Mouse (Mus musculus) spleen, postnatal 14 days (tissue): ENCODE measurements around the gene Idnk.
A peak's percentile ranks its signal among the peaks of the same experiment; 100 is the strongest.

Source experiments
- DNase-seq, 2 experiments: peaks; one replicate each; pipeline ENCODE4 v3.0.0; 2021 to 2022; ENCODE audit warnings: low spot score in 2 of 2

The Idnk gene

DNA sequence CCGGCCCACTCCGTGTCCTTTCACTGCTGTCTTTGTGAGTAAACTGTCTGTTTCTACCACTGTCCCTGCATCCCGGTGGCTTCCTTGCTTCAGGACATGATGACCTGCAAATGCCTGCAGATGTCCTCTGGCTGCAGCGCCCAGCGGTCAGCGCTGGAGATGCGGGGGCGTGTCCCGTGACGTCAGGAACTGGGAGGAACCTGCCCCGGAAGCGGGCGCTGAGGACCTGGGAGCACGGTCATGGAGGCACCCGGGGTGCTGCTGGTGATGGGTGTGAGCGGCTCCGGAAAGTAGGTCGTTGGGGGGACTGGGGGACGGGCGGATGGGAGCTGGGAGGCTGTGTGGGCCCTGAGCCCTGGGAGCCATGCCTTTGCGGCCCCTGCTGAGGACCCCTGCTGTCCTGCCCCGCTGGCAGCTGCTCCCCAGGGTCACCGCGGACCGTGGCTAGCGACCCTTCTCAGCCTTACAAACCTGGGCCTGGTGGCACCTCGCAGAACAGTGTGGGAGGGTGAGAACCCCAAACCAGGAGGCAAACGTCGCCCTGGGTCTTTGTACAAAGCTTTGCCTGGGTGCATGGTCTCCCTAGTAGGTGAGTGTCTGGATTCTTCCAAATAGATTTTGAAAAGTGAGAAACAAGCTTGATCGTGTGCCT lies at the start of gene Idnk:
TSS of gene Idnk (plus strand) at position 203 of the 652 bp plus-strand sequence.
- DNase-seq = peak; percentile 72 to 83

DNA sequence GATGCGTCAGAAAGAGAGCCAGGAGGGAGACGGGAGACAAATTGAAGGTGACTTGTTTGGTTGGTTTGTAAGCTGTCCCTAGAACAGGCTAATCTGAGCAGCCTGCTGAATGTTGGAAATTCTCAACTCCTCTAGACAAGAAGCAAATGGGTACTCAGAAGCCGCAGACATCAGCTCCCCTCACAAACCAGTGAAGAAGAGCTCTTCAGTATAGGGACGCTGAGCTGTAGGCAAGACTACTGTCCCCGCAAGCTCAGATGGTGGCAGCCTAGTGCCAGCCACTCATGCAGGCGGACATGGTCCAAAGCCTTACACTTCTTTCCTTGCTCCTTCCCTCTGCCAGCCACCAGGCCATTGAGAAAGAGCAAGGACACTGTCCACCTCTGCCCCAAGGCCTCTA lies 46.1 kb upstream of the Idnk start:
- no peak for DNase-seq

DNA sequence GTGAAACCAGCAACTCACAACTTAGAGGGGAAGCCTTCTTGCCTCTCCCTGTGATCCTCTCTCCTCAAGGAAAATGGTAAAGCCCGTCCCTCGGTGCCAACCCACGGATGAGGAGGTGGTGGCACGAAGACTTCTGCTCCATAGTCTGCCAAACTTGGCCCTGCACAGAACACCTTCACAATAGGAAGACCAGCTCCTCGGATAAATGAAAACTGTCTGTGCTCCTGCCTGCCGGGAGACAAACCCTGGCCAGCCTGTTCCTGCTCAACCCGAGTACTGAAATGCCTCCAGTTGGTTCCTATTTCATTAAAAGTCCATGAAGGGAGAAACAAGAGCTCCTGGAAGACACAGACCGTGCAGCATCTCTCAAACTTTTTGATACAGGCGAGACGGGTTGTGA lies 45.3 kb upstream of the Idnk start:
- no peak for DNase-seq

- DNase-seq = no peak
Measured at GRCm38 (mm10) chr13:58112601-58113041, 44.8 kb upstream of the Idnk start.

DNA sequence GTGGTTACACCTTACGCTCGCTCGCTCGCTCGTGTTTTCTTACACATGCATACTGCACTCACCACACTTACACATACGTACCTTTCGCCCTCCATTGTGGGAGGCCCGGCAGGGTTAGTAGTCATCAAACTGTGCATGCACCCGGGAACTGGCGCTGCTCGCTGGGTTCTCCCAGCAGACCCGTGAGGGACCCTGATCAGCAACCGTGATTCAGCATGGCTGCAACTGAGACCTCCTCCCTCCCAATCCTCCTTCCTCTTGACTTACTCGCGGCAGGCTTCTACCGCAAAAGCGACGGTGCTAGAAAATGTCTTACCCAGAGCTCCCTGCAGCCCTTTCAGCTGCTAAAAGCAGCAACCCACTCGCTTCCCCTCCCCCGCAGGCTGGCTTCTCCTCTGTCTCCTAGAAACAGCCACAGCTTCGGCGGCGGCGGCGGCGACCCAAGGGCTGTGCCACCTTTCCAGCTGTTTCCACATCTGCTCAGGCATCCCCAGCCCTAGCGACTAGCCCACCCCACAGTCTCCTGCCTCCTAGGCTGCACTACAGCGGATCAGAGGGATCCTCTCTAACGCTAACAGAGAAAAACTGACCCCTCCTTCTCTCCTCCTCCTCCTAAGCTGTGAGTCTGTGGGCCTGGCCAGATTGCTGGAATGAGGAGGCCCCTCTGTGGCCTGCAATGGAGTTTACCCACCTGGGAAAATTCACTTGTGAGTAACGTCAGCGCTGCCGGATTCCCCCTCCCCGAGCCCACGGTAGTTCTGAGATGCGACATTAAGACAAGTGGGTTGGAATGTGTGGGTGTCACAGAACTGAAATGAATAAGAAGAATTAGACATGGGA lies 44.2 kb upstream of the Idnk start, which contains the start of gene Klhl3:
TSS of gene Klhl3 (minus strand) at position 532 of the 840 bp plus-strand sequence.
- DNase-seq = peak; percentile 21 to 41

- no peak for DNase-seq
Measured at GRCm38 (mm10) chr13:58115227-58115626, 42.2 kb upstream of the Idnk start.

- no peak for DNase-seq
Measured at GRCm38 (mm10) chr13:58116801-58117200, 40.6 kb upstream of the Idnk start.

- peak; percentile 27 to 52 for DNase-seq
Measured at GRCm38 (mm10) chr13:58117318-58118017, 40.0 kb upstream of the Idnk start.

DNA sequence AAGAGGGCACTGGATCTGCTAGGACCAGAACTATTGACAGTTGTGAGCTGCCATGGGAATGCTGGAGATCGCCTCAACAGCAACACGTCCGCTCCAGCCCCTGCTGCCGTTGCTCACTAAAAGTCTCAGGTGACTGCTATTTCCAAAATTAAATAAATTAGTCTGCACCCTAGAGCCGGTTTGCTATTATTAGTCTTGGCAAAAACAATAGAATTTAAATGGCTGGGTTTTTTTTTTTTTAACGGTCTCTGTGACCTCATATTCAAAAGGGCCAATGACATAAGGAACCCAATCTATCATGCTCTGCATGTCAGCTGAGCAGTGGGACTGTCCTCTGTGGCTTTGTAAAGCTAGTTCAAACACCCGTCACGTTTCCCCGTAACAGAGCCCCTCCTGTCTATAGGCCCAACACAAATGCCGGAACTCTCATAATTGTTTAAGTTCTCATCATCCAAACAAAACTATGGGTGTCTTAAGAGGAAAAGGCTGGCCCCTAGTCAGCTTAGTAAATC lies 34.6 kb upstream of the Idnk start:
- DNase-seq = no peak

DNA sequence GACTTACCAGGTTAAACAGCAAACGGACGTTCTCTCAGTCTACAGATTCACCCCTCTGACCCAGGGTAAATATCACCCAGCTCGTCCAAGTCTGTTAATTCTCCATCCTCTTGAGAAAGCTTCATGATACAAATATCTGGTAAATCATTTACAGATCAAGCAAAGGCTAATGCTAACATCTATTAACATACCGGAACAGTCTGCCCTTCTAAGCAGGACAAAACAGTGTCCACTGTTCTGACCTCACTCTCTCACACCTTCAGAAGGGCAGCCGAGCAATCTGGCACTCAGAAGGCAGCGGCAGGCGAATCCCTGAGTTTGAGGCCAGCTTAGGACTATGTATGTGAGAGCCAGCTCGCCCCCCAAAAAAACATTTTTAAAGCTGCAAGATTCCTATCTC lies 34.1 kb upstream of the Idnk start:
- DNase-seq = no peak

DNA sequence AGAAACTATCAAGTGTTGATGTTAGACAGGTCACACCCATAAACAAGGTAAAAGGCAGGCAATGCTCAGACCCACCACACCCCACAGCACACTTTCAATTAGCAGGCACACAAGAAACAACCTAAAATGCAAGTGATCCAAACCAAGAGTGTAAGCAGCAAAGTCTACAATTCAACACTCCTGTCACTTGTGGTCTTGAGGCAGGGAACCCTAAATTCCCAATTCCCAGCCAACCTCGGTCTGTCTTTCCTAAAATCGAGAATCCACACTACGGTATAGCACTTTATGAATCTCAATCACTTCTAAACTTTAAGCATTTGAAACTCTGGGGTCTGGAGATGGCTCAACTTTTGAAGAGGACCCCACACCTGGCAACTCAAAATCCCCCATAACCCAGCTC lies 33.2 kb upstream of the Idnk start:
- DNase-seq = no peak

GRCm38 (mm10) chr13:58124989-58125388 lies 32.5 kb upstream of the Idnk start:
- DNase-seq = no peak

DNA sequence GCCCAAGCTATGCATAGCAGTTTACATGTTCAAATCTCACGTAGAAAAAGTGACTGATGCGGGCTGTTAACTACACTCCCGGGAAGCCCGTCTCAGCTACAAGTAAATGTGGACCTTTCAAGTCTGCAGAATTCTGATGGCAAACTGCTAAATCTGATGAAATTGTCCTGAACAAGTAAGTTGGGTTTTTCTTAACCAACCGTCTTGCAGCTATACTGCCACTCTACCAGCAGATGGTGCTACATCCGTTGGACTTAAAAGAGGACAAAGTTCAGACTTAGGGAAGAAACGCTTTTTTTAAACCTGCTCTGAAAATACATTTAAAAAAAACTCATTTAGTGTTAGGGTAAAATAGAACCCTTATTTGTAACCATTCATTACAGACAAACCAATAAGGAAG lies 31.3 kb upstream of the Idnk start:
- DNase-seq = peak in 1 of 2 experiments; percentile 44

DNA sequence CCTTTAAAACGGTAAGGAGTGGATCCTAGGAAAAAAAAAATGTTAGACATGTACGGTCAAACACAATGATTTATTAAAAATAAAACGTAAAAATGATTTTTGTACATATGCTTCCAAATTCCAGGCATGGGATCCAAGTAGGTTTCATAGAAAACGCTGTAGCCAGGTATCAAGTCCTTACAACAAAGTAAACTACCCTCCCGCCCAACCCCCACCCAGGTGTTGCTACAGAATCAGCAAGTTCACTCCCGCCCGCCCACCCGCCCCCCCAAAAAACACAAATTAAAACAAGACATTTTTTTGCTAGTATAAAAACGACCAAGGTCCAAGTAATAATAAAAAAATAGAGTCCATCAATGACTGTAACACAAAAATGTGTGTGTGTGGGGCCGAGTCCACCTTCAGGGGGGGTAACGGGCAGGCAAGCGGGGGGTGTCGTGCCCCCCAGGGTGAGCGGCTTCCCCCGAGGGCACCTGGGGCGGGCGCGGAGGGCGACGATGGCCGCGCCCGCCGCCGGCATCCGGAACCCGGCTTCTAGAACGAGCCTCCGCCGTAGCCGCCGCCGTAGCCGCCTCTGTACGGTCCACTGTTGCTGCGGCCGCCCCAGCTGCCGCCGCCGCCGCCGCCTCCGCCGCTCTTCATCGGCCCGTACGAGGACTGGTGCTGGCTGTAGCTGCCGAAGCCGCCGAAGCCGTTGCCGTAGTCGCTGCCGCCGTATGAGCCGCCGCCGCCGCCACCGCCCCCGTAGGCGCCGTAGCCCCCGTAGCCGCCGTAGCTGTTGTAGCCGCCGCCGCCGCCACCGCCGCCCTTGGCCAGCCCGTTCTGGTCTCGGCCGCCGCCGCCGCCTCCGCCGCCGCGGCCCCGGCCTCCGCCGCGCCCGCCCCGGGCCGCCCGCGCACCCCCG lies 30.3 kb upstream of the Idnk start:
- DNase-seq = peak in 1 of 2 experiments; percentile 9

DNA sequence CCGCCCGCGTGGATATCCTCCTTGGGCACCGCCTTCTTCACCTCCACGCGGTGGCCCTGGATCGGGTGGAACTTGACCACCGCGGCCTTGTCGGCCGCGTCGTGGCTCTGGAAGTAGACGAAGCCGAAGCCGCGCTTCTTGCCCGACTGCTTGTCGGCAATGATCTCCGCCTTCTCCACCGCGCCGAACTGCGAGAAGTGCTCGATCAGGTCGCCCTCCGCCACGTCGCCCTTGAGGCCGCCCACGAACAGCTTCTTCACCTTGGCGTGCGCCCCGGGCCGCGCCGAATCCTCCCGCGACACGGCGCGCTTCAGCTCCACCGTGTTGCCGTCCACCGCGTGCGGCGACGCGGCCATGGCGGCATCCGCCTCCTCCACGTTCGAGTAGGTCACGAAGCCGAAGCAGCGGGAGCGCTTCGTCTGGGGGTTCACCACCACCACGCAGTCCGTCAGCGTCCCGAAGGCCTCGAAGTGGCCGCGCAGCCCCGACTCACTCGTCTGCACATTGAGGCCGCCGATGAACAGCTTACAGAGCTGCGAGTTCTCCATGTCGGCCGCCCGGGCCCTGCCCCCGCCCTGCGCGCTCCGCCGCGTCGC lies 29.6 kb upstream of the Idnk start:
- DNase-seq = peak; percentile 50 to 53

- DNase-seq = peak; percentile 88 to 94
Measured at GRCm38 (mm10) chr13:58128396-58128767, 29.1 kb upstream of the Idnk start, which contains the start of gene Hnrnpa0. Gene Hnrnpa0, minus strand, starts transcription at chr13:58128556.

DNA sequence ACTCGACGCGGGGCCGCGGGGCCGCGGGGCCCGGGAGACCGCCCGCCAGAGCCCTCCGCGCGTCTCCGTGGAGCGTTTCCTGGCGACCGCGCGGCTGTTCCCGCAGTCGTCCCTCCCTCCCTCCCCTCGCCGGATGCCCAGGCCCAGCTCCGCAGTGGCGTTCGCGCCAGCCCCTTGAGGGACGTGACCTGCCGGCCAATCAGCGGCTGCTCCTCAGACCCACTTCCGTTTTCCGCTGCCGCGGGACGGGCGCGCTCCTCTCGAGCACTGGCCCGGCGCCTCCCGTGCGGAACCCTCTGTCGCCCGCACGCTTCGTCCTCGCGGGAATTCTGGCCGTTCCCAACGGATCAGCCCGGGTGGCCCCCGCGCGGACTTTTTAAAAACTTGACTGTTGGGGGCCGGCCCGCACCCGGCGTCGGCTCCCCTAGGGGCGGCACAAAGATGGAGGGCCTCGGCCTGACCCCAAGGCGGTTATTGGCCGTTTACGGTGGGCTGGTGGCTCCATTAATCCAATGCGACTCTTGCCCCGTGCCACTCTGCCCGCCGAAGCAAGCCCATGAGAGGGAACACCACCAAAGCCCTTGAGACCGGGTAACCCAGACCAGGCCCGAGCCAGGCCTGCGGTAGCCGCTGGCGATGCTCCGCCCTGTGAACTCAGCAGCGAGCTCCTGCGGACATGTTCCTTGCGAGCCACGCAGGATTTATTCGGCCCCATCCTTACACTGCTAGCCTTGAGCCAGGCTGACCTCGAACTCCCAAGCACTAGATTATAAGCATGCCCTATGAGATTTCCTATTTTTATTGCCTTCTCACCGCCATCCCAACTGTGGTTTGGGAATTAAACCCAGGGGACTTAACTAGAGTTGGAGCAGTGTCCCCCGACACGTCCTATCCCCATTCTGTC lies 28.4 kb upstream of the Idnk start:
- peak; percentile 89 to 92 for DNase-seq

- no peak for DNase-seq
Measured at GRCm38 (mm10) chr13:58129687-58130246, 27.7 kb upstream of the Idnk start.

DNA sequence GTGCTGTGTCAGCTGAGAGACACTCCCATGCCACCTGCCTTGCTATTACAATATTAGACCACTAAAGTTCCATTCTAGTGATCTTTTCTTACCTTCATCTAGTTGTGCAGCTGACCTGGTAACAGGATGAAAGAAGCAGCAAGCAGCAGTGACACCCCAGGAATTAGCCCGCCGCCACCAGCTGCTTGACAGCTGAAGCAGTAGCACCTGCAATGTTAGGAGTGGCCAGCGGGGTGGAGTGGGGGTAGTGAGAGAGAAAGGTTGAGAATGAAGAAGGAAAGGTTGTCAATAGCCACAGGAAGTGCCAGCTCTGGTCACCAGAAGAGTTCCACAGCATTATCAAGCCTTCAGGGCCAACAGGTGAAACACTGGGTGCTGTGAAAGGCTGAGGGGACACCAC lies 25.8 kb upstream of the Idnk start:
- DNase-seq = no peak
